9 mouse cellular contexts compared by ENCODE assay signal in the genomic region with DNA sequence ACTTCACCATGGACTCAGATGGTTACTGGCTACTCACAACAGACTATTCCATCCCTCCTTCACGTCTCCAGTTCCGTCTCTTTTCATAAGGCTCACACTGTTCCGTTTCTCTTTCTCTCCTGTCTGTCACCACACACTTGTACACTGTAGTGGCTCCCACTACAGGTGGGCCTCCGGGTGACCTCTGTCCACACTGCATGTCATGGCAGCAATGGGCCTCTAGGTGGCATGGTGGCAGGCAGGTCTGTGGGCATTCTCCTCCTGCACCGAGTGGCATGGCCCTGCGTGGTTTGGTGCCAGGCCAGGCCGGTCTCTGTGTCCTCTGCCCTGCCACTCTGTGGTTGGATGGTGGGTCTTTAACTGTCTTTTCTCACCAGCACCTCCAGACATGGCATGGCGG. TPM values are rescaled to one million over a fixed set of nuclear protein-coding genes. Genes with fewer than 3 reads are reported as not detected.
DNase-seq lines count a peak whose midpoint lies in the region; ATAC-seq and TF ChIP-seq lines count a peak whose summit lies in the region.
"Had no signal": no experiment of that assay in that cellular context is flagged by ENCODE, and none has a peak within 500 bp of the region (broad histone marks: within the 10 kb centered on the region; RNA-seq: fewer than 3 reads in every experiment).

No protein-coding gene starts in this region.

- ATAC-seq in stomach, postnatal 0 days (ENCODE audit: low FRiP score, low TSS enrichment), result peak; percentile 46; the same call in 1 of the 2 replicates

- intact Hi-C loops in left cerebral cortex, adult 2 months (cut with DNase I), result no loop called here
- intact Hi-C loops in heart, postnatal 10 days (cut with DNase I), result loop anchor here (5.0 kb wide), 1 partner anchor 159 kb away; no protein-coding TSS in a partner anchor

- H3K4me1 ChIP-seq in stomach, postnatal 0 days (replicated peaks; ENCODE audit: control insufficient read depth, insufficient read depth), result no peaks in the 10 kb centered on the region

- H3K27ac ChIP-seq in left cerebral cortex, adult 2 months, result no peak overlapping the region
- no peak overlapping the region for H3K27ac ChIP-seq in stomach, postnatal 0 days (replicated peaks)

- 0 out of 2 replicates have a peak, but pooled peaks cover 2% of the 10 kb centered on the region for H3K27me3 ChIP-seq in stomach, postnatal 0 days (ENCODE audit: control insufficient read depth, insufficient read depth, low read length)

- TF ChIP-seq EP300 in stomach, postnatal 0 days (optimal IDR thresholded peaks at IDR 0.05), result no peak

- H3K4me2 ChIP-seq in stomach, postnatal 0 days (replicated peaks; ENCODE audit: low read depth), result no peak overlapping the region

- 90% methylated on average over 8 of the region's 8 CpGs for WGBS in stomach, postnatal 0 days

- no peak overlapping the region for H3K9ac ChIP-seq in stomach, postnatal 0 days (ENCODE audit: low read length)

- H3K4me3 ChIP-seq in left cerebral cortex, adult 2 months, result no peak overlapping the region
- no peak overlapping the region for H3K4me3 ChIP-seq in stomach, postnatal 0 days (ENCODE audit: low read depth, low read length)
- H3K4me3 ChIP-seq: erythroblast, embryonic 14.5 days had no signal

- TF ChIP-seq CTCF in left cerebral cortex, adult 2 months (IDR thresholded peaks at IDR 0.05), result peak; percentile 70
- peak; percentile 84 for TF ChIP-seq CTCF in stomach, postnatal 0 days (IDR thresholded peaks at IDR 0.05; ENCODE audit: low read depth)

- H3K9me3 ChIP-seq in stomach, postnatal 0 days (ENCODE audit: control insufficient read depth, low read length), result no peaks in the 10 kb centered on the region

- DNase-seq in left cerebral cortex, adult 2 months (ENCODE audit: extremely low spot score in 1 of 2, low spot score in 2 of 2), result peak in 1 of 2 experiments; percentile 39
- no peak for DNase-seq in left cerebral cortex, adult 11 months (ENCODE audit: low spot score)
- DNase-seq in MEL-GATA-1-ER (ENCODE audit: extremely low read depth, low read depth), result peak; percentile 8
- DNase-seq in c-Kit-positive CD71-negative TER-119-negative erythroid progenitor cells, embryonic 14.5 days (ENCODE audit: low read depth), result peak; percentile 23
- DNase-seq in heart, postnatal 10 days, result peak; percentile 47 to 63
- DNase-seq in lung, postnatal 14 days, result peak; percentile 77
- DNase-seq in stomach, postnatal 0 days (ENCODE audit: low spot score), result peak; percentile 75
- DNase-seq in layer of hippocampus, adult 9-11 months, result no peak

- no peaks in the 10 kb centered on the region for H3K36me3 ChIP-seq in stomach, postnatal 0 days (ENCODE audit: control insufficient read depth, insufficient read depth, low read length)

RNA-seq across cellular contexts. Expression of a gene that starts 30.1 kb away (rescaled TPM):
- 10 to 100 TPM; 14.3 to 18.9 TPM for total RNA-seq in left cerebral cortex, adult 2 months (2021)
- total RNA-seq in heart, postnatal 10 days (2021), result 1 to 10 TPM; 7.7 to 8.8 TPM
- 12.1 and 15.1 TPM in 2 replicates for polyA plus RNA-seq in stomach, postnatal 0 days (2015; fragmentation: Nextera tagmentation; extraction: Ambion mirVana)

Comparison
In these comparisons a context has a peak if more than half of its experiments do, and no peak if none do; other contexts are left out.
1. DNase-seq: peak in MEL-GATA-1-ER (single experiment), c-Kit-positive CD71-negative TER-119-negative erythroid progenitor cells, embryonic 14.5 days (single experiment), heart, postnatal 10 days (2 of 2), lung, postnatal 14 days (single experiment) and stomach, postnatal 0 days (single experiment); none in left cerebral cortex, adult 11 months (single experiment) and layer of hippocampus, adult 9-11 months (single experiment).